25 mouse cellular contexts compared by ENCODE assay signal in the genomic region with DNA sequence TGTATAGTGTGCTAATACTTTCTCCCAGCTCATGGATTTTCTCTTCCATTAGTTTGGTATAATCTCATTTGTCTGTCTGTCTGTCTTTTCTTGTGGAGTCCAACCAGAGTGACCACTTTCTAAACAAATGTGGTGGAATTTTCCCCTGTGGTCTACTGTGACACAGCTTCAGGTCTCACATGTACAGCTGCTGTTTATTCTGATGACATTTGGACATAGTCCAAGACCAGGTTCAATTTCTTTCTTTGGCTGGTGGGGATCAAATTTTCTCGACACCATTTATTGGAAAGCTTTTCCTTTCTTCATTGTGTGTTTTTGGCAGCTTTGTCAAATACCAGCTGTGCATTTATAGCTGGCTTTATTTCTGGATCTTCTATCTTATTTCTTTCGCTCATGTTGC.
DNase-seq lines count a peak whose midpoint lies in the region; ATAC-seq and TF ChIP-seq lines count a peak whose summit lies in the region.
"Had no signal": no experiment of that assay in that cellular context is flagged by ENCODE, and none has a peak within 500 bp of the region (broad histone marks: within the 10 kb centered on the region; RNA-seq: fewer than 3 reads in every experiment).

No protein-coding gene starts in this region.

- no peak for ATAC-seq in forebrain, embryonic 14.5 days
- ATAC-seq in forebrain, embryonic 13.5 days, result no peak
- ATAC-seq in liver, embryonic 11.5 days (replicated peaks; ENCODE audit: low FRiP score), result no peak
- ATAC-seq: activated CD4-positive, CD25-positive, alpha-beta regulatory T cell, adult 4 months; forebrain, embryonic 16.5 days; Patski had no signal

- DNase-seq in forebrain, embryonic 14.5 days (ENCODE audit: low spot score), result peak; percentile 9
- peak; percentile 75 for DNase-seq in liver, adult 2 months (ENCODE audit: extremely low read depth, low read depth, low spot score)
- no peak for DNase-seq in liver, embryonic 11.5 days (ENCODE audit: low spot score)
- peak; percentile 69 for DNase-seq in Muller cell, postnatal 12 days (ENCODE audit: inconsistent ontology term)
- peak; percentile 26 for DNase-seq in brain, embryonic 14.5 days (ENCODE audit: low read depth)
- no peak for DNase-seq in thymus, postnatal 0 days (ENCODE audit: low spot score)
- DNase-seq: adrenal gland, adult 8-10 months; adrenal gland, postnatal 14 days; adrenal gland, postnatal 36 days; cerebellum, adult 11 months; cerebellum, adult 18-20 months; cerebellum, adult 8-10 months; cerebellum, adult 9-11 months; cerebellum, postnatal 14 days; cerebellum, postnatal 36 days; embryo, embryonic 11 days had no signal

- H3K79me2 ChIP-seq in liver, adult 2 months (ENCODE audit: control insufficient read depth, insufficient read depth, low read length), result peaks cover 7% of the 10 kb centered on the region; the same call in 1 of the 2 replicates

- no peak overlapping the region for H3K4me3 ChIP-seq in forebrain, embryonic 14.5 days (ENCODE audit: low read depth, low read length)
- no peak overlapping the region for H3K4me3 ChIP-seq in forebrain, embryonic 13.5 days
- peak overlapping the region; percentile 59; the same call in 1 of the 2 replicates for H3K4me3 ChIP-seq in liver, adult 2 months (ENCODE audit: insufficient read depth, low read depth, low read length)
- H3K4me3 ChIP-seq in liver, embryonic 11.5 days (ENCODE audit: low read depth, low read length), result no peak overlapping the region
- H3K4me3 ChIP-seq: embryonic facial prominence, embryonic 12.5 days; embryonic facial prominence, embryonic 15.5 days; erythroblast, embryonic 14.5 days; forebrain, embryonic 10.5 days; forebrain, embryonic 12.5 days had no signal

- no peaks in the 10 kb centered on the region for H3K36me3 ChIP-seq in forebrain, embryonic 14.5 days (ENCODE audit: control insufficient read depth, insufficient read depth, low read length)
- no peaks in the 10 kb centered on the region for H3K36me3 ChIP-seq in forebrain, embryonic 13.5 days (ENCODE audit: poor library complexity, severe bottlenecking)
- H3K36me3 ChIP-seq in liver, adult 2 months (ENCODE audit: control insufficient read depth, insufficient read depth, low read length), result peaks cover 36% of the 10 kb centered on the region
- no peaks in the 10 kb centered on the region for H3K36me3 ChIP-seq in liver, embryonic 11.5 days (ENCODE audit: control insufficient read depth, insufficient read depth, low read length)
- H3K36me3 ChIP-seq: embryonic facial prominence, embryonic 12.5 days; embryonic facial prominence, embryonic 15.5 days; forebrain, embryonic 10.5 days; forebrain, embryonic 12.5 days had no signal

- TF ChIP-seq POLR2A in liver, adult 2 months (IDR thresholded peaks at IDR 0.05; ENCODE audit: extremely low read depth, insufficient read depth, low read length), result no peak
- TF ChIP-seq POLR2A in brain, embryonic 14.5 days (IDR thresholded peaks at IDR 0.05; ENCODE audit: borderline replicate concordance, extremely low read depth, insufficient read depth, insufficient read length, poor library complexity, severe bottlenecking), result no peak

- H3K9me3 ChIP-seq in forebrain, embryonic 14.5 days (replicated peaks; ENCODE audit: control insufficient read depth, low read length), result no peaks in the 10 kb centered on the region
- no peaks in the 10 kb centered on the region for H3K9me3 ChIP-seq in forebrain, embryonic 13.5 days (replicated peaks)
- H3K9me3 ChIP-seq in liver, embryonic 11.5 days (ENCODE audit: control insufficient read depth, low read length), result no peaks in the 10 kb centered on the region
- H3K9me3 ChIP-seq: embryonic facial prominence, embryonic 12.5 days; embryonic facial prominence, embryonic 15.5 days; forebrain, embryonic 10.5 days; forebrain, embryonic 12.5 days had no signal

- H3K4me2 ChIP-seq in forebrain, embryonic 14.5 days (ENCODE audit: low read length), result no peak overlapping the region
- H3K4me2 ChIP-seq in forebrain, embryonic 13.5 days, result no peak overlapping the region
- H3K4me2 ChIP-seq in liver, embryonic 11.5 days, result no peak overlapping the region
- H3K4me2 ChIP-seq: embryonic facial prominence, embryonic 12.5 days; embryonic facial prominence, embryonic 15.5 days; forebrain, embryonic 12.5 days had no signal

- H3K4me1 ChIP-seq in forebrain, embryonic 14.5 days (ENCODE audit: control insufficient read depth, insufficient read depth, low read length), result no peaks in the 10 kb centered on the region
- no peaks in the 10 kb centered on the region; the same call in 1 of the 2 replicates for H3K4me1 ChIP-seq in forebrain, embryonic 13.5 days
- H3K4me1 ChIP-seq in liver, adult 2 months (ENCODE audit: control insufficient read depth, insufficient read depth, low read length), result peaks cover 5% of the 10 kb centered on the region
- H3K4me1 ChIP-seq in liver, embryonic 11.5 days (replicated peaks; ENCODE audit: control insufficient read depth, insufficient read depth, low read length), result no peaks in the 10 kb centered on the region
- H3K4me1 ChIP-seq: embryonic facial prominence, embryonic 12.5 days; embryonic facial prominence, embryonic 15.5 days; forebrain, embryonic 12.5 days had no signal

- H3K27ac ChIP-seq in forebrain, embryonic 14.5 days (ENCODE audit: low read depth, low read length), result no peak overlapping the region
- H3K27ac ChIP-seq in forebrain, embryonic 13.5 days, result no peak overlapping the region
- H3K27ac ChIP-seq in liver, adult 2 months (replicated peaks; ENCODE audit: insufficient read depth, low read depth, low read length), result no peak overlapping the region
- no peak overlapping the region for H3K27ac ChIP-seq in liver, embryonic 11.5 days (ENCODE audit: low read depth, low read length)
- H3K27ac ChIP-seq: embryonic facial prominence, embryonic 12.5 days; embryonic facial prominence, embryonic 15.5 days; forebrain, embryonic 10.5 days; forebrain, embryonic 12.5 days had no signal

- 36% methylated on average over 2 of the region's 2 CpGs for WGBS in forebrain, embryonic 14.5 days
- WGBS in forebrain, embryonic 13.5 days, result 56% methylated on average over 2 of the region's 2 CpGs
- WGBS in liver, adult 2 months, result 29% methylated on average over 2 of the region's 2 CpGs
- WGBS in liver, embryonic 11.5 days, result 84% methylated on average over 2 of the region's 2 CpGs

- no peak for TF ChIP-seq CTCF in liver, adult 2 months (IDR thresholded peaks at IDR 0.05; ENCODE audit: low read depth, low read length)
- no peak for TF ChIP-seq CTCF in brain, embryonic 14.5 days (IDR thresholded peaks at IDR 0.05; ENCODE audit: borderline replicate concordance, extremely low read depth, insufficient read depth, insufficient read length)

- no peak overlapping the region for H3K9ac ChIP-seq in forebrain, embryonic 14.5 days (ENCODE audit: low read length)
- H3K9ac ChIP-seq in forebrain, embryonic 13.5 days, result no peak overlapping the region
- H3K9ac ChIP-seq in liver, adult 2 months (ENCODE audit: low read depth, low read length), result peak overlapping the region; percentile 42
- H3K9ac ChIP-seq in liver, embryonic 11.5 days (ENCODE audit: low read depth, low read length), result no peak overlapping the region
- H3K9ac ChIP-seq: embryonic facial prominence, embryonic 12.5 days; embryonic facial prominence, embryonic 15.5 days; forebrain, embryonic 12.5 days had no signal

- no peaks in the 10 kb centered on the region for H3K27me3 ChIP-seq in forebrain, embryonic 14.5 days (replicated peaks; ENCODE audit: control insufficient read depth, insufficient read depth, low read length)
- no peaks in the 10 kb centered on the region; the same call in 1 of the 2 replicates for H3K27me3 ChIP-seq in forebrain, embryonic 13.5 days
- H3K27me3 ChIP-seq in liver, adult 2 months (ENCODE audit: control insufficient read depth, insufficient read depth, low read length), result no peaks in the 10 kb centered on the region
- H3K27me3 ChIP-seq in liver, embryonic 11.5 days (replicated peaks; ENCODE audit: control insufficient read depth, insufficient read depth, low read length), result no peaks in the 10 kb centered on the region
- H3K27me3 ChIP-seq: embryonic facial prominence, embryonic 12.5 days; embryonic facial prominence, embryonic 15.5 days; forebrain, embryonic 12.5 days; Patski had no signal

Comparison
In these comparisons a context has a peak if more than half of its experiments do, and no peak if none do; other contexts are left out.
1. DNase-seq: peak in forebrain, embryonic 14.5 days (single experiment), liver, adult 2 months (single experiment), Muller cell, postnatal 12 days (single experiment) and brain, embryonic 14.5 days (single experiment); none in liver, embryonic 11.5 days (single experiment) and thymus, postnatal 0 days (single experiment).